ENCODE assay signal across 31 mouse cellular contexts in the genomic region with DNA sequence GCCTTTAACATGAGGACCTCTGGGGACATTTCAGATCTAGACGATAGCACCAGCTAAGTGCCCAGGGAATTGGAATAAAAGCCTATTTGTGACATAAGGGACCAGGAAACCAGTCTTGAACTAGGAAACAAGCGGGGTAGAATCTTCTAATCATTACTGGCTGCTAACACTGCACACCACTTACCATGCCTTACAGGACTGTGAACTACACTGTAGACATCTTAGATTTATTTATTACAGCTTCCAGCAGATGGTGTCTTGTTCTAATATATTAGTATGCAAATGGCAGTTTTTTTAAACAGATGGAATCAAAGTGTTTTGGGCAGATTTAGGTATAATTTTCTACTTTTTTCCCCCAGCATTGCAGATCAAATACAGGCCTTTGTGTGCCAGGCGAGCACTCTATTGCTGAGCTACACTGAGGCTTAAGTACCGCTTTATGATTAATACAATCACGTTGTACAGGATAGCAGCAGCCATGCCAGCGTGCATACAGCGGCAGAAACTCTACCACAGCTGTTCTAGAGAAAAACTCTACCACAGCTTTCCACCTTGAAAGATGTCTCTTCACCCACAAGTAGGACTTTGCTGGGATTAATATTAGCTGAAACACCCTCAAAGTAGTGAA. TPM values are rescaled to one million over a fixed set of nuclear protein-coding genes. Genes with fewer than 3 reads are reported as not detected.
A peak's percentile ranks its signal among the peaks of the same experiment; 100 is the strongest.
DNase-seq lines count a peak whose midpoint lies in the region; ATAC-seq and TF ChIP-seq lines count a peak whose summit lies in the region.
"Had no signal": no experiment of that assay in that cellular context is flagged by ENCODE, and none has a peak within 500 bp of the region (broad histone marks: within the 10 kb centered on the region; RNA-seq: fewer than 3 reads in every experiment).

No protein-coding gene starts in this region.

- no peak for TF ChIP-seq EP300 in MEL (IDR thresholded peaks at IDR 0.05; ENCODE audit: low read depth in 1 of 2, low read length in 2 of 2)

- no peaks in the 10 kb centered on the region for H3K36me3 ChIP-seq in forebrain, embryonic 14.5 days (ENCODE audit: control insufficient read depth, insufficient read depth, low read length)
- no peaks in the 10 kb centered on the region for H3K36me3 ChIP-seq in forebrain, embryonic 12.5 days (replicated peaks)
- H3K36me3 ChIP-seq in MEL (ENCODE audit: control insufficient read depth in 1 of 2, insufficient read depth in 2 of 2, low read length in 2 of 2), result no peaks in the 10 kb centered on the region
- H3K36me3 ChIP-seq in forebrain, embryonic 16.5 days (ENCODE audit: control insufficient read depth, insufficient read depth), result no peaks in the 10 kb centered on the region
- H3K36me3 ChIP-seq: embryonic facial prominence, embryonic 10.5 days; embryonic facial prominence, embryonic 13.5 days; heart, embryonic 10.5 days; heart, embryonic 13.5 days had no signal

- H3K4me3 ChIP-seq in forebrain, embryonic 14.5 days (ENCODE audit: low read depth, low read length), result no peak overlapping the region
- no peak overlapping the region for H3K4me3 ChIP-seq in forebrain, embryonic 12.5 days (replicated peaks)
- no peak overlapping the region for H3K4me3 ChIP-seq in layer of hippocampus, adult 2 months
- no peak overlapping the region for H3K4me3 ChIP-seq in MEL (ENCODE audit: control insufficient read depth in 1 of 2, insufficient read depth in 1 of 2, low read depth in 2 of 2, low read length in 2 of 2)
- no peak overlapping the region for H3K4me3 ChIP-seq in forebrain, embryonic 16.5 days (replicated peaks; ENCODE audit: low read length)
- H3K4me3 ChIP-seq: embryonic facial prominence, embryonic 10.5 days; embryonic facial prominence, embryonic 13.5 days; erythroblast, embryonic 14.5 days; heart, adult 2 months; heart, embryonic 10.5 days; heart, embryonic 13.5 days had no signal

- no peaks in the 10 kb centered on the region for H3K27me3 ChIP-seq in forebrain, embryonic 14.5 days (replicated peaks; ENCODE audit: control insufficient read depth, insufficient read depth, low read length)
- H3K27me3 ChIP-seq in forebrain, embryonic 12.5 days, result no peaks in the 10 kb centered on the region
- peaks cover 8 to 10% of the 10 kb centered on the region in 2 experiments; a peak in 3 of 4 replicates for H3K27me3 ChIP-seq in MEL (ENCODE audit: control insufficient read depth in 1 of 2, insufficient read depth in 2 of 2, low read length in 2 of 2)
- no peaks in the 10 kb centered on the region for H3K27me3 ChIP-seq in forebrain, embryonic 16.5 days (replicated peaks; ENCODE audit: control insufficient read depth, insufficient read depth, low read length)
- H3K27me3 ChIP-seq: embryonic facial prominence, embryonic 13.5 days; heart, embryonic 13.5 days; Patski had no signal

- no peak overlapping the region for H3K9ac ChIP-seq in forebrain, embryonic 14.5 days (ENCODE audit: low read length)
- H3K9ac ChIP-seq in forebrain, embryonic 12.5 days, result no peak overlapping the region
- no peak overlapping the region for H3K9ac ChIP-seq in MEL (ENCODE audit: control insufficient read depth, low read depth, low read length, poor library complexity, severe bottlenecking)
- H3K9ac ChIP-seq in forebrain, embryonic 16.5 days (replicated peaks; ENCODE audit: low read depth, low read length), result no peak overlapping the region
- H3K9ac ChIP-seq: embryonic facial prominence, embryonic 13.5 days; heart, embryonic 13.5 days; hindbrain, embryonic 14.5 days had no signal

- no peak overlapping the region; the same call in 1 of the 2 replicates for H3K27ac ChIP-seq in forebrain, embryonic 14.5 days (ENCODE audit: low read depth, low read length)
- no peak overlapping the region for H3K27ac ChIP-seq in forebrain, embryonic 12.5 days
- peak overlapping the region; percentile 71 for H3K27ac ChIP-seq in layer of hippocampus, adult 2 months
- H3K27ac ChIP-seq in MEL (ENCODE audit: control insufficient read depth, low read depth, low read length), result no peak overlapping the region
- H3K27ac ChIP-seq in forebrain, embryonic 16.5 days (ENCODE audit: low read length), result peak overlapping the region; percentile 51; the same call in 1 of the 2 replicates
- H3K27ac ChIP-seq: embryonic facial prominence, embryonic 10.5 days; embryonic facial prominence, embryonic 13.5 days; heart, adult 2 months; heart, embryonic 10.5 days; heart, embryonic 13.5 days; hindbrain, embryonic 14.5 days; hindbrain, postnatal 0 days had no signal

- WGBS in forebrain, embryonic 14.5 days, result 78% methylated on average over 7 of the region's 7 CpGs
- 88% methylated on average over 7 of the region's 7 CpGs for WGBS in forebrain, embryonic 12.5 days
- 69% methylated on average over 7 of the region's 7 CpGs for WGBS in forebrain, embryonic 16.5 days

- H3K9me3 ChIP-seq in forebrain, embryonic 14.5 days (replicated peaks; ENCODE audit: control insufficient read depth, low read length), result no peaks in the 10 kb centered on the region
- H3K9me3 ChIP-seq in forebrain, embryonic 12.5 days, result no peaks in the 10 kb centered on the region
- H3K9me3 ChIP-seq in MEL (replicated peaks; ENCODE audit: insufficient read depth, low read length), result no peaks in the 10 kb centered on the region
- H3K9me3 ChIP-seq in forebrain, embryonic 16.5 days (ENCODE audit: control insufficient read depth, low read length), result no peaks in the 10 kb centered on the region
- H3K9me3 ChIP-seq: embryonic facial prominence, embryonic 13.5 days had no signal

- no peak overlapping the region for H3K4me2 ChIP-seq in forebrain, embryonic 14.5 days (ENCODE audit: low read length)
- no peak overlapping the region for H3K4me2 ChIP-seq in forebrain, embryonic 12.5 days
- no peak overlapping the region for H3K4me2 ChIP-seq in forebrain, embryonic 16.5 days (ENCODE audit: low read length)
- H3K4me2 ChIP-seq: embryonic facial prominence, embryonic 13.5 days; heart, embryonic 13.5 days; hindbrain, embryonic 14.5 days had no signal

- no peak; the same call in 1 of the 2 replicates for ATAC-seq in forebrain, embryonic 14.5 days
- ATAC-seq in forebrain, embryonic 12.5 days (ENCODE audit: low FRiP score), result no peak
- ATAC-seq in forebrain, embryonic 16.5 days, result peak; percentile 80
- ATAC-seq: hindbrain, postnatal 0 days; inflammation-experienced regulatory T-cells, adult 6 months; intestine, embryonic 16.5 days; Patski had no signal

- TF ChIP-seq POLR2A in MEL (IDR thresholded peaks at IDR 0.05; ENCODE audit: control insufficient read depth in 1 of 2, insufficient read depth in 1 of 2, low read depth in 1 of 2, low read length in 2 of 2, poor library complexity in 1 of 2), result no peak

- no peak for TF ChIP-seq RAD21 in MEL (IDR thresholded peaks at IDR 0.05; ENCODE audit: low read depth, low read length)

- no peaks in the 10 kb centered on the region for H3K4me1 ChIP-seq in forebrain, embryonic 14.5 days (ENCODE audit: control insufficient read depth, insufficient read depth, low read length)
- H3K4me1 ChIP-seq in forebrain, embryonic 12.5 days, result no peaks in the 10 kb centered on the region
- H3K4me1 ChIP-seq in MEL (ENCODE audit: control insufficient read depth in 1 of 2, insufficient read depth in 2 of 2, low read length in 2 of 2), result no peaks in the 10 kb centered on the region
- no peaks in the 10 kb centered on the region; the same call in 1 of the 2 replicates for H3K4me1 ChIP-seq in forebrain, embryonic 16.5 days (replicated peaks; ENCODE audit: control insufficient read depth, insufficient read depth, low read length)

- TF ChIP-seq CTCF in layer of hippocampus, adult 2 months (conservative IDR thresholded peaks at IDR 0.05), result peak; percentile 30; the same call in 1 of the 2 replicates
- TF ChIP-seq CTCF in MEL (IDR thresholded peaks at IDR 0.05 in 2 of 3, conservative IDR thresholded peaks at IDR 0.05 in 1 of 3; ENCODE audit: control insufficient read depth in 1 of 3, insufficient read depth in 1 of 3, low read depth in 2 of 3, low read length in 3 of 3, poor library complexity in 1 of 3, severe bottlenecking in 1 of 3), result no peak

- DNase-seq in forebrain, embryonic 14.5 days (ENCODE audit: low spot score), result peak; percentile 22
- DNase-seq in layer of hippocampus, adult 2 months (ENCODE audit: low spot score in 2 of 2), result peak in 1 of 2 experiments; percentile 44
- no peak for DNase-seq in layer of hippocampus, adult 9-10 months (ENCODE audit: low spot score)
- DNase-seq in MEL (ENCODE audit: low read depth, low spot score) (no peak), adipocyte (ENCODE audit: low spot score) (no peak)
- DNase-seq: adrenal gland, adult 2 months; adrenal gland, postnatal 14 days; B cell, adult 2 months; cerebellum, adult 11-12 months; cerebellum, adult 8-10 months; cerebellum, postnatal 10 days; cerebellum, postnatal 36 days; embryo, embryonic 11 days; gastrocnemius, postnatal 10 days; gastrocnemius, postnatal 36 days; heart, adult 2 months; heart, postnatal 14 days; heart, postnatal 4 days; kidney, adult 18-20 months had no signal

- H3K79me2 ChIP-seq in MEL (ENCODE audit: control insufficient read depth, insufficient read depth, low read length, poor library complexity), result no peaks in the 10 kb centered on the region

TF ChIP-seq in MEL, 35 proteins besides CTCF, POLR2A, EP300 and RAD21:
- TF ChIP-seq JUND (IDR thresholded peaks at IDR 0.05; ENCODE audit: low read depth, low read length) (no peak), ZC3H11A (IDR thresholded peaks at IDR 0.05; ENCODE audit: low read depth, low read length) (0 out of 2 replicates have a peak, but pooled peaks have one; percentile 1)

RNA-seq across cellular contexts. Expression of gene Zfr, which starts 44.8 kb away (rescaled TPM):
- 169 and 182 TPM in 2 replicates for polyA plus RNA-seq in forebrain, embryonic 14.5 days (2014; fragmentation: Nextera tagmentation; extraction: Ambion mirVana)
- 117 and 131 TPM in 2 replicates for polyA plus RNA-seq in forebrain, embryonic 12.5 days (2016; fragmentation: Nextera tagmentation; extraction: Ambion mirVana)
- total RNA-seq in layer of hippocampus, adult 2 months (2021), result 100 to 1,000 TPM; 357 TPM
- 51.3 and 54.4 TPM in 2 replicates for total RNA-seq in MEL (2012; rRNA removed)
- polyA plus RNA-seq in MEL (2012; ENCODE audit: insufficient read depth in 1 of 2, insufficient read length in 2 of 2, low read depth in 1 of 2, low replicate concordance in 2 of 2, missing spikeins in 1 of 2), result 100 to 1,000 TPM; 108 to 199 TPM
- 124 and 142 TPM in 2 replicates for polyA plus RNA-seq in forebrain, embryonic 16.5 days (2015; fragmentation: Nextera tagmentation; extraction: Ambion mirVana)

Comparison
In these comparisons a context has a peak if more than half of its experiments do, and no peak if none do; other contexts are left out.
1. H3K27ac ChIP-seq: peak in layer of hippocampus, adult 2 months (single experiment) and forebrain, embryonic 16.5 days (single experiment); none in forebrain, embryonic 14.5 days (single experiment), forebrain, embryonic 12.5 days (single experiment) and MEL (single experiment).